Mouse (Mus musculus) thymus, adult 18-20 months (tissue): ENCODE data around the gene Gm5134.

Source experiments
- DNase-seq, 2 experiments: peaks; one replicate each; pipeline ENCODE4 v3.0.0; 2022; ENCODE audit warnings: mixed read lengths in 2 of 2

Gm5134 gene

GRCm38 (mm10) chr10:76036962-76037361 is 82.6 kb downstream of the Gm5134 start:
- no peak for DNase-seq

- DNase-seq, result no peak
Measured at GRCm38 (mm10) chr10:76045343-76045742, 91.0 kb downstream of the Gm5134 start.

GRCm38 (mm10) chr10:76046754-76047153 is 92.4 kb downstream of the Gm5134 start:
- no peak for DNase-seq

GRCm38 (mm10) chr10:76047182-76047869 is 93.0 kb downstream of the Gm5134 start:
- DNase-seq, result no peak

GRCm38 (mm10) chr10:76048967-76049366 is 94.7 kb downstream of the Gm5134 start:
- no peak for DNase-seq

GRCm38 (mm10) chr10:76051860-76052259 is 97.5 kb downstream of the Gm5134 start:
- DNase-seq, result no peak
